Mouse (Mus musculus) embryonic stem cell, embryonic (primary cell): ENCODE measurements around the gene Sf3b1.
"Not testable (repeated sequence)": the region's sequence is repeated elsewhere in the genome, so short reads cannot be mapped to it uniquely, and the experiment has no call there.

Experiments
- CTCF ChIA-PET, 4 experiments: fragments of 300-600 bp in 2 of 4; fragments of 350-600 bp in 2 of 4; sonication (Branson Sonifier 250); formaldehyde crosslinking; loops; one replicate each; lab custom pipeline; 2022; ENCODE audit warnings: inconsistent platforms in 2 of 4; lab: Charles Lee
- POLR2A ChIA-PET, 4 experiments: fragments of 300-600 bp in 2 of 4; fragments of 350-600 bp in 2 of 4; sonication (Branson Sonifier 250); formaldehyde crosslinking; loops; one replicate each; lab custom pipeline; 2022; ENCODE audit warnings: antibody characterized with exemption in 4 of 4, inconsistent platforms in 1 of 4; lab: Charles Lee

Sf3b1 gene

GRCm38 (mm10) chr1:54984154-54984553 is 43.1 kb downstream of the Sf3b1 start:
- ChIA-PET CTCF (interaction anchor here in 2 of 4 experiments (0.9 to 1.9 kb wide), 4 partner anchors 22 to 138 kb away, joined by 3 to 8 read pairs (median 4); partner anchors contain the start of gene Coq10b (in 1 of the 2)), POLR2A (interaction anchor here in 3 of 4 experiments (0.6 to 3.0 kb wide), 9 partner anchors 10 to 269 kb away, joined by 3 to 12 read pairs (median 4); partner anchors contain the start of genes Hspd1 (in 1 of the 3) and Hspe1 (in 1 of the 3))

- CTCF ChIA-PET, result interaction anchor here in 3 of 4 experiments (0.6 to 1.9 kb wide), 9 partner anchors 9 to 499 kb away, joined by 3 to 8 read pairs (median 3); partner anchors contain the start of gene Coq10b (in 1 of the 3)
- POLR2A ChIA-PET, result interaction anchor here in 3 of 4 experiments (0.6 to 3.0 kb wide), 13 partner anchors 10 to 545 kb away, joined by 3 to 12 read pairs (median 3); partner anchors contain the start of genes Hspd1 (in 1 of the 3) and Hspe1 (in 1 of the 3)
These were observed 43.9 kb downstream of the Sf3b1 start for GRCm38 (mm10) chr1:54983339-54983738.

- POLR2A ChIA-PET, result interaction anchor here in 2 of 4 experiments (0.7 to 3.0 kb wide), 10 partner anchors 9 to 105 kb away, joined by 3 to 12 read pairs (median 4); partner anchors contain the start of genes Hspd1 (in 1 of the 2) and Hspe1 (in 1 of the 2)
- CTCF ChIA-PET, result interaction anchor here in 3 of 4 experiments (0.6 to 1.9 kb wide), 8 partner anchors 8 to 499 kb away, joined by 3 to 8 read pairs (median 3); partner anchors contain the start of gene Coq10b (in 1 of the 3)
These were observed 44.6 kb downstream of the Sf3b1 start for GRCm38 (mm10) chr1:54982636-54983035.

GRCm38 (mm10) chr1:54979226-54979984 is 47.9 kb downstream of the Sf3b1 start:
- ChIA-PET POLR2A (interaction anchor here in 2 of 4 experiments (0.6 to 1.6 kb wide), 5 partner anchors 33 to 422 kb away, joined by 3 to 4 read pairs (median 3); partner anchors contain the start of gene Pgap1 (in 2 of the 2)), CTCF (interaction anchor here in 2 of 4 experiments (0.6 to 1.1 kb wide), 10 partner anchors 10 to 1125 kb away, joined by 3 to 6 read pairs (median 4); partner anchors contain the start of gene Ccdc150 (in 1 of the 2))

GRCm38 (mm10) chr1:54971687-54972404 is 55.4 kb downstream of the Sf3b1 start:
- CTCF ChIA-PET, result no interaction called here
- POLR2A ChIA-PET, result interaction anchor here in 1 of 4 experiments (0.7 to 1.3 kb wide), 2 partner anchors 11 to 81 kb away, joined by 3 to 4 read pairs; partner anchors contain the start of gene Coq10b

- ChIA-PET CTCF (no interaction called here), POLR2A (no interaction called here)
These were observed 60.4 kb downstream of the Sf3b1 start for GRCm38 (mm10) chr1:54966858-54967257.

- POLR2A ChIA-PET, result interaction anchor here in 2 of 4 experiments (0.6 to 1.1 kb wide), 3 partner anchors 212 to 715 kb away, joined by 3 read pairs; partner anchors contain the start of gene Ccdc150 (in 1 of the 2)
- CTCF ChIA-PET, result no interaction called here
These were observed 61.9 kb downstream of the Sf3b1 start for GRCm38 (mm10) chr1:54965159-54965995.

- ChIA-PET POLR2A (no interaction called here), CTCF (no interaction called here)
These were observed 65.6 kb downstream of the Sf3b1 start for GRCm38 (mm10) chr1:54961724-54962123.

- CTCF ChIA-PET, result no interaction called here
- POLR2A ChIA-PET, result no interaction called here
These were observed 66.6 kb downstream of the Sf3b1 start for GRCm38 (mm10) chr1:54960613-54961165.

- ChIA-PET POLR2A (no interaction called here), CTCF (interaction anchor here in 1 of 4 experiments (0.7 kb wide), 3 partner anchors 11 to 1972 kb away, joined by 3 to 7 read pairs (median 3); no protein-coding TSS in a partner anchor)
These were observed 68.8 kb downstream of the Sf3b1 start for GRCm38 (mm10) chr1:54958525-54958924.

GRCm38 (mm10) chr1:54956995-54957394 is 70.3 kb downstream of the Sf3b1 start:
- POLR2A ChIA-PET, result interaction anchor here in 1 of 4 experiments (0.6 kb wide), 1 partner anchor 38 kb away, joined by 3 read pairs; no protein-coding TSS in a partner anchor
- CTCF ChIA-PET, result not testable (repeated sequence)

- ChIA-PET CTCF (no interaction called here), POLR2A (interaction anchor here in 1 of 4 experiments (0.6 kb wide), 1 partner anchor 383 kb away, joined by 3 read pairs; no protein-coding TSS in a partner anchor)
These were observed 72.4 kb downstream of the Sf3b1 start for GRCm38 (mm10) chr1:54954856-54955255.

GRCm38 (mm10) chr1:54944648-54945047 is 82.6 kb downstream of the Sf3b1 start:
- ChIA-PET CTCF (interaction anchor here in 1 of 4 experiments (0.8 kb wide), 1 partner anchor 407 kb away, joined by 3 read pairs; no protein-coding TSS in a partner anchor), POLR2A (interaction anchor here in 1 of 4 experiments (0.5 kb wide), 1 partner anchor 80 kb away, joined by 3 read pairs; no protein-coding TSS in a partner anchor)

GRCm38 (mm10) chr1:54935466-54935865 is 91.8 kb downstream of the Sf3b1 start:
- POLR2A ChIA-PET, result interaction anchor here in 2 of 4 experiments (0.6 to 1.0 kb wide), 4 partner anchors 10 to 259 kb away, joined by 3 read pairs; partner anchors contain the start of gene Ankrd44 (in 1 of the 2)
- CTCF ChIA-PET, result interaction anchor here in 3 of 4 experiments (0.6 to 1.1 kb wide), 5 partner anchors 10 to 961 kb away, joined by 3 to 7 read pairs (median 4); no protein-coding TSS in a partner anchor
